Mouse (Mus musculus) thymus, postnatal 36 days (tissue): Measurements from ENCODE around the gene Ap1b1.
"Not testable (repeated sequence)": the region's sequence is repeated elsewhere in the genome, so short reads cannot be mapped to it uniquely, and the experiment has no call there.

ENCODE experiments used
- DNase-seq, 2 experiments: peaks; one replicate each; pipeline ENCODE4 v3.0.0; 2022; ENCODE audit warnings: mixed read lengths in 2 of 2

Ap1b1 gene

DNA sequence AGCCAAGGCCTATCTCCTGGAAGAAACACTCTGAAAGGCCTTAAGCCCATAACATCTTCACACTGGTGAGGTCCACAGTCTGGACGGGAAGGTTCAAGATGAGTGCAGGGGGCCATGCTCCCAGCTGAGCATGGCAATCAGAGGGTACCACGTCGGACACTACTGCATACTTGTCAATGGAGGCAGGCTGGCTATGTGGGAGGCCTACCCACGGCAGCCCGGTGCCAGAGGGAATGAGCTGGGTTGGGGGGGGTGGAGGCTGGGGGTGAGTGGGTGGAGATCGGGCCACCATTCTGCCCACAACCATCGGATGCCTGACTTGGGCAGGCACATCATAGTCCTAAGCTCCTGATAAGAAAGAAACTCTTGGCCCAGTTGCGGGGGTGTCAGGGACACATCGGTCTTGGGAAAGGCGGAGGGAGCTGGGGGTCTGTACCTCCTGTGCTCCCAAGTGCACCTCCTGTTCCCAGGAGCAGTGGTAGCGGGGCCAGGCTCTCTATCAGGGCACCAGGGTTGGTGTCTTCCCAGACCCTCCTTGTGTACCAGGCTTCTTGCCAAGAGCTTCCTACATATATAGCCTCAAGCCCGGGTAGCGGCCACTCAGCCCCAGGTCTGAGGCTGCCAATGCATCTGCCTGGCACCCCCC is 76.4 kb downstream of the Ap1b1 start:
- DNase-seq = no peak

DNA sequence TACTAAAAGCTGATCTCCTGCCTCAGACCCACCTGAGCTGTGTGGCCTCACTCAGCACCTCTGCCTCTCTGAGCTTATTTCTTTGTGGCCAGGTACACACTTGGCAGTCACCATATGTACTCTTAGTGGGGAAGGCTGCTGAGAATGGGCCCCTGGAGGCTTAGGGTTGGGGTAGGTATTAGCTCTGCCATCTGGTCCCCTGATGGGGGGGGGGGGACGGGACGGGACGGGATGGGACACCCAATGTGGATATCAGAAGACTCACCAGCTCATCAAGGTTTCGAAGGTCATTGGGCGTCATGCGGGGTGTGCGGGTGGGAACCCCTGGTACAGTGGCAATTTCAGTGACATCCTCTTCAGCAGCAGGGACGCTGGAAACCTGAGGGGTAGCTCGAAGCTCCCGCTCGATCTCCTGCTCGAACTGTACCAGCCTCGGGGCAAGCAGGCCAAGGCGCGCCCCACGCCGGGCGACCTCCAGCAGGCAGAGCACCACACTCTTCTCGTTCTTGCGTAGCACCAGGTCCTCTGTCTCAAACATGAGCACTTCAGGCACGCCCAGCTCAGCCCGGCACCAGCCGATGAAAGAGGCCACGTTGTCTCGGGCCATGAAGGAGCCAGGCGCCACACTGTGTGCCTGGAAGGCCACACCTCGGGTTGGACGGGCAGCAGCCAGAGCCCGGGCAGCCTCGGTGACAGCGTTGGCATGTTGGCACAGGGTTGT is 77.1 kb downstream of the Ap1b1 start:
- DNase-seq = no peak

DNA sequence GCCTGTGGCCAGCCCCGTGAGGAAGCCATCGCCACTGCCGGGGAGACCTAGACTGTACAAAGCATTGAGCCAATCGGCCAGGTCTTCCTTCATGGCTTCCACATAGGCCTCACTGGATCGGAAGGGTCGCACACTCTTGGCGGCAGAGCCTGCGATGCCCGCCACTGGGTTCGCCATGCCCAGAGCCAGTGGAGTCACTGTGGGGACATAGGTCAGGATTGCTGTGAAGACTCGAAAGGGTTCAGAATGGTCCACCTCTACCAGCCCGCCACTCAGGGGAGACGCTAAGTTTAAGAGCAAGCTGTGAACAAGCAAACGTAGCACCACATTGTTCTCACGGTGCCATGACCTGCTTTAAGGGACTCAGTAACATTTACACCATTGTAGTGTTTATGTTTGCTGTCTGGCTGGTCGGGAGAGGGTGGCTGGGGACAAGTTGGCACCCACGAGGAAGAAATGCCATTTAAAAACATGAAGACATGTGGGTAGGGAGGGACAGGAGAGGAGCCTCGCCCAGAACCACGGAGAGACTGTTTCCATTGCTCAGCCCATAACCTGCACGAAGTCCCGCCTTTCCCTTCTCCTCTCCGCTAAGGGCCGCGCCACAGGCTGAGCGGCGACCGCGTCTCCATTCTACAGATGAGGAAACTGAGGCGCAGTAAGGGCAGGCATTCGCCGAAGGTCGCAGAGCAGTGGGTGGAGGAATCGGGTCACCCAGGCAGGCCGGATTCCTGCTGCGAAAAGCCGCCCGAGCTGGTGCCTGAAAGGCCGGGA is 77.8 kb downstream of the Ap1b1 start:
- DNase-seq = no peak

DNA sequence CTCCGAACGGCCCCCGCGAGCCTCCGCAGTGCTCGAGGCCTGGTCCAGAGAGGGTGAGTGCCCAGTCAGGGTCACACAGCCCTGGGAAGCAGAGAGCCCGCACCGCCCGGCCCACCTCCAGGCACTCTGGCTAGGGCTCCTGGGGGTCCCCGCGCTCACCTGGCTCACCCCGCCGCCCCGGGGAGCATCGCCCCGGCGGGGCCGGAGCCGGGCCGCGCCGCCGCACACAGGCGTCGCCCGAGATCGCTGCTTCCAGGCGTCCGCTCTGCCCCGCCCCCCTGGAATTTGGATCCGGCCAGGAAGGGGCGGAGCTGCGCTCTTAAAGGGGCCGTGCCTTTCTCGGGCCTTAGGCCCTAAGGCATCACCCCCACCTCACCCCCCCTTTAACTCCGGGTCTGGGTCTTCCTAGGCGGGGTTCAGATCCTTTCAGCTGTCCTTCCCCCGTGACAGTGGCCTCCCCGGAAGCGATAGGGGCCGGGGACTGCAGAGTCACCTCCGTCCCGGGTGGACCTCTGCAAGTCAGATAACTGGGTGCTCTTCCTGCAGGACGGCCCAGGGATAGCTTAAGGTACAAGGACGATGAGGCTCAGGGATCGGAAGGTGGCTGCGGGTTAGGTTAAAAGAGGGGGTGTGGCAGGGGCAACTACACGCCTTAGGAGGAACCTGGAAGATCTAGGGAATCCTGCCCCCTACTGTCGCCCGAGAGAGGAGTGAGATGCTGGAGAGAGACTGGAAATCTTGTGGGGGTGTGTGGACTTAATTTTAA is 78.6 kb downstream of the Ap1b1 start, which contains the start of gene Gas2l1:
Gene Gas2l1 (minus strand): TSS at position 272 of the 766 bp plus-strand sequence.
- peak; percentile 47 to 67 for DNase-seq

DNA sequence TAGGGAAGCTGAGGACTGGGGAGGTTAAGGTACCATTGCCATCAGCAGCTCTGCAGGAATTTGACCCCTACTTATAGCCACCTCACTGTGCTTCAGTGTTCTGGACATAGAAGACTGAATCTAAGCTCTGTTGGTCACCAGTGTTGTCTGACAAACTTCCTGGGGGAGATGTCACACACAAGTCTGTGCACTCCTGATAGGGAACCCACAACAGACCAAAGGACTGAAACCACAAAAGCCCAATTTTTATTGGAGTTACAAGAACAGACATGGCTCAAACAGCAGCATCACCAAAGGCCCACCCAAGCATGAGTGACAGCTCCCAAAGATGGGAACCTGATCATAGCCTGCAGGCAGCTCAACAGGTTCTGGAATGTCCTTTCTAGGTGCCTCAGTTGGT is 80.4 kb downstream of the Ap1b1 start:
- DNase-seq = no peak

DNA sequence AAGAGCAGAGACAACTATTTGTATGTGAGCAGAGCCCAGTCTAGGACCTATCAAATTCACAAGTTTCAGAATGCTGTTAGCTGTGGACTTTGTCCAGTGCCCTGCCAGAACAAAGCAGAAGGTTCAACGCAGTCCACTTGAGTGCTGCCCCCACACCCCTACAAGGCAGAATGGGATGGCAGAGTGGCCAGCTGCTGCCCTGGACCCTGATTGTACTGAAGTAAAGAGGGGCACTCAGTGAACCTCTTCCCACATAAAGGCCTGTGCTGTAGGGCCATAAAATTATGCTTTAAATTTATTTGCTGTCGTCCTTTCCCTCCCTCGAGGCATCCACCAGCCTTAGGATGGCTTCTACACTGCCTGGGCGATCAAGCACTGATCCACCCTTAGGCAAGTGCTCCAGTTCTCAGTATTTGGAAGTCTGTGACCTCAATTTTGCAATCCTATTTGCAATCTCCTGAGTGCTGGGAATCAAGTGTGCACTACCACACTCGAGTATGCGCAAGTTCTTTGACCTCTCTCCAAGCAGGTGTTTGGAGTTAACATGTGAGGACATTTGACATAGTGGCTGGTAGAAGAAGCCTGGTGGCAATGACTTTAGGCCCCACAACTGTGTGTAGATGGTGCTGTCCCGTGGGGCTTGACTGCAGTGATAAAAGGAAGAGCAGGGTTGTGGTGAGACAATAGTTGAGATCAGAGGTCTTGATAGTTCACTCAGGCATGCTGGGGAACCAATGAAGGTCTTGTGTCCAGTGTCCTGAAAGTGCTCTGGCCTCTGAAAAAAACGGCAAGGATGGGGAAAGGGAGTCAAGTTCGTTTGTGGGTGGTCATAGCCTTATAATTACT is 81.7 kb downstream of the Ap1b1 start:
- no peak for DNase-seq

DNA sequence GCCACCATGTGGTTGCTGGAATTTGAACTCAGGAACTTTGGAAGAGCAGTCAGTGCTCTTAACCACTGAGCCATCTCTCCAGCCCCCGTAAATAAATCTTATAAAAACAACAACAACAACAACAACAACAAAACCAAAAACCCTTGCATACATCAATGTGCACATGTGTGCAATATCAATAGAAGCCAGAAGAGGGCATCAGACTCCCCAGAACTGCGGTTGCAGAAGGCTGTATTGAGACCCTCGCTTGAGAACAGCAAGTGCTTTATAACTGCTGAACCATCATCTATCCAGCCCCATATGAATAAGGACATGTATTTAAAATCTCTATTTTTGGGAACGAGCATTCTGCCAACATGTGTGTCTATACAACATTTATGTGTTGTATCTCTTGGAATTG is 88.3 kb downstream of the Ap1b1 start:
- no peak for DNase-seq

DNA sequence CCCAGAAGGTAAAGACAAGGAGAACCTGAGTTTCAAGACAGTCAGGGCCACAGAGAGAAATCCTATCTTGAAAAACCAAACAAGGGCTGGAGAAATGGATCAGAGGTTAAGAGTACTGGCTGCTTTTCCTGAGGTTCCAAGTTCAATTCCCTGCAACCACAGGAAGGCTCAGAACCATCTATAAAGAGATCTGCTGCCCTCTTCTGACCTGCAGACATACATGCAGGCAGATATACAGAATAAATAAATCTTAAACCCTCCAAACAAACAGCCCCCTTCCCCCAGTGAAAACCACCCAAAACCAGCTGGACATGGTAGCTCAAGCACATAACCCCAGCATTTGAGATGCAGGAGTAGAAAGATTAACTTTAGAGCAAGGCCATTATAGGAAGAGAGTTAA is 89.1 kb downstream of the Ap1b1 start:
- DNase-seq = no peak

DNA sequence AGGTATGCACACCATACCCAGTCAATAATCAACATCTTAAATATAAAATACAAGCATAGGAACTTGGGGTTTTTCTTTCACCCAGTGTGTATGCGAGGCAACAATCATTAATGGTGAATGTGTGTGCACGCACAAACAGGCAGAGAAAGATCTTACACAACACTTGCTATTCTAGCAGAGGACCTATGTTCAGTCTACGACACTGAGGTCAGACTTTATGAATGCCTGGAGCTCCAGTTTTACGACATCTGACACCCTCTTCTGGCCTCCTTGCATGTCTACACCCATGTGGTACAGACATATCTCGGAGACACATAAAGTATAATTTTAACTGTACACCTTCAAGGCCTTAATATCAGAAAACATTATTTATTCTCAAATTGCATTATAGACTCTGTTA is 90.2 kb downstream of the Ap1b1 start:
- not testable (repeated sequence) for DNase-seq

DNA sequence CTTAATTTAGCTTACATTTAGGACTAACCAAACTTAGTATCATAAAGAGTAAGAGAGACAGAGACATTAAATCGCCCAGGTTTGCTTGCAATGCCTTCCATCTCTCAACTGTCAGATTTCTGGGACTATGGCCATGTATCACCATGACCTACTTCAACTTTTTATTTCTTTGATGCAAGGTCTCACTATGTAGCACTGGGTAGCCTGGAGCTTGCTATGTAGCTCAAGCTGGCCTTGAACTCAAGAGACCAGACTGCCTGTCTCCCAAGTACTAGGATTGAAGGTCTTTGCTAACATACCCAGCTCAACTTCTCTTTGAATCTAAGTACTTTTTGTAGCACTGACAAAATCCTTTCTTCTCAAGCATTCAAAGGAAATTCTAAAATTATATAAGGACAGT is 102.5 kb downstream of the Ap1b1 start:
- DNase-seq = no peak

DNA sequence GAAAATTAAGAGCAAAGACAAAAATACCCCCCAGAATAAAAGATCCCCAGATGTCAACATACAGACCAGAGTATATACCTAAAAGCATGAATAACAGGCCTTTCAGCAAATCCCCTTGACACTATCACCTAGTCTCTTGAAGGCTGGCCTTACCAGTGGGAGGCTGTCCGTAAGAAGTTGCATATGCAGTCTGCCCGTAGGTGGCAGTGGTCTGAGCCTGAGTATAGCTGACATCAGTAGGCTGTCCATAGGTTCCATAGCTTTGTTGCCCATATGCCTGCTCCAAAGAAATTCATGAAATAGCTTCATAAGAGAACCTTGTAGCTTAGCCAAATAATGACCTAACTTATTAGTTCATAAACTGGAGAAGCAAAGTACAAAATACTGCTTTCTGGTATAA is 105.1 kb downstream of the Ap1b1 start:
- no peak for DNase-seq
